Mouse (Mus musculus): ENCODE data around the gene P2rx1. TPM values are rescaled to one million over a fixed set of nuclear protein-coding genes. Genes with fewer than 3 reads are reported as not detected.

P2rx1 gene
- polyA plus RNA-seq (2012; rRNA removed), result 2.6 and 5.2 TPM in 2 replicates

GRCm38 (mm10) chr11:72998771-72999170 lies at the start of gene P2rx1:
Gene P2rx1, plus strand, starts transcription at chr11:72999103.

GRCm38 (mm10) chr11:72961072-72961980 lies 37.6 kb upstream of the P2rx1 start, which contains the start of gene Atp2a3:
Gene Atp2a3, plus strand, starts transcription at chr11:72961169.

GRCm38 (mm10) chr11:73018471-73019146 lies 19.7 kb downstream of the P2rx1 start, which contains the start of gene Camkk1:
Gene Camkk1, plus strand, starts transcription at chr11:73019008.

GRCm38 (mm10) chr11:73047542-73047996 lies 48.7 kb downstream of the P2rx1 start, which contains the start of gene Ncbp3:
Gene Ncbp3, plus strand, starts transcription at chr11:73047783.

Other genes with a start within 250 kb of the P2rx1 start
- 4.2 and 5.2 TPM in 2 replicates for gene Cyb5d2, start 203.0 kb upstream of the P2rx1 start, polyA plus RNA-seq (2012; rRNA removed)
- 42.1 and 44.1 TPM in 2 replicates for gene Zzef1, start 202.9 kb upstream of the P2rx1 start, polyA plus RNA-seq (2012; rRNA removed)
- 753 and 794 TPM in 2 replicates for gene Atp2a3, start 37.9 kb upstream of the P2rx1 start, polyA plus RNA-seq (2012; rRNA removed)
- gene Camkk1, start 19.9 kb downstream of the P2rx1 start, polyA plus RNA-seq (2012; rRNA removed), result 3.2 and 3.6 TPM in 2 replicates
- gene Ncbp3, start 48.7 kb downstream of the P2rx1 start, polyA plus RNA-seq (2012; rRNA removed), result 1.6 and 1.8 TPM in 2 replicates
- 1.7 and 2.6 TPM in 2 replicates for gene Itgae, start 91.5 kb downstream of the P2rx1 start, polyA plus RNA-seq (2012; rRNA removed)
- gene Haspin, start 139.2 kb downstream of the P2rx1 start, polyA plus RNA-seq (2012; rRNA removed), result 2.3 and 2.8 TPM in 2 replicates
- gene P2rx5, start 161.3 kb downstream of the P2rx1 start, polyA plus RNA-seq (2012; rRNA removed), result 0.34 and 0.62 TPM in 2 replicates
- gene Emc6, start 177.9 kb downstream of the P2rx1 start, polyA plus RNA-seq (2012; rRNA removed), result 63.2 and 64.3 TPM in 2 replicates
- 147 and 171 TPM in 2 replicates for gene Tax1bp3, start 178.0 kb downstream of the P2rx1 start, polyA plus RNA-seq (2012; rRNA removed)
- gene Ctns, start 199.9 kb downstream of the P2rx1 start, polyA plus RNA-seq (2012; rRNA removed), result 17.0 and 18.3 TPM in 2 replicates
- gene Shpk, start 200.4 kb downstream of the P2rx1 start, polyA plus RNA-seq (2012; rRNA removed), result 10.3 and 10.8 TPM in 2 replicates
- gene Trpv1, start 235.2 kb downstream of the P2rx1 start, polyA plus RNA-seq (2012; rRNA removed), result 0.41 and 0.50 TPM in 2 replicates